Mouse (Mus musculus): ENCODE measurements around the gene Il12rb1. TPM values are rescaled to one million over a fixed set of nuclear protein-coding genes. Genes with fewer than 3 reads are reported as not detected.

Il12rb1 gene
- polyA plus RNA-seq, 1 experiment from 2014 or later = 0.35 TPM

DNA sequence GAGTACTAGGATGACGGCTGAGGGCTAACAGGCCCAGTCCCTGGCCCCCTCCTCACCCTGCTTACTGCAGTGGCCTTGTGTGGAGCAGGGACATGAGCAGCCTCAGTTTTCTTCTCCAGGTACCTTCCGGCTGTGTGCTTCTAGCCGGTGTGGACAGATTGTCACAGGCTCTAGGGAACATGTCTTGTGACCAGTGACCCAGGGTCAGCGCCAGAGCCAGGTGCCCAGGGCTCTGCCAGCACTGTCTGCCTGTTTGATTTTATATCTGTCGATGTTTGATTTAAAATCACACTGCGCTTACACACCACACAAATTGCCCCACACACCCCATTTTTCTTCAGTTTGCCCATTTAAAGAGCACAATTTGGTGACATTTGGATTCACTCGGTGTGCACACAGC is 15.6 kb downstream of the Il12rb1 start:
- H3K4me3 ChIP-seq (ENCODE audit: low read depth, low read length) = no peak overlapping the region
- WGBS = 82% methylated on average over 7 of the region's 7 CpGs
- DNase-seq (ENCODE audit: low spot score) (no peak), ATAC-seq (replicated peaks; ENCODE audit: low FRiP score, low TSS enrichment, low read depth) (no peak)
- H3K36me3 ChIP-seq (ENCODE audit: control insufficient read depth, insufficient read depth, low read length) = no peaks in the 10 kb centered on the region
- H3K9ac ChIP-seq (ENCODE audit: low read length) = no peak overlapping the region
- no peaks in the 10 kb centered on the region for H3K9me3 ChIP-seq (ENCODE audit: control insufficient read depth, low read length)
- 0 out of 2 replicates have a peak, but pooled peaks cover 4% of the 10 kb centered on the region for H3K4me1 ChIP-seq (replicated peaks; ENCODE audit: control insufficient read depth, insufficient read depth, low read length)
- H3K27me3 ChIP-seq (replicated peaks; ENCODE audit: control insufficient read depth, insufficient read depth, low read length) = 0 out of 2 replicates have a peak, but pooled peaks cover 6% of the 10 kb centered on the region
- no peak overlapping the region for H3K4me2 ChIP-seq (ENCODE audit: low read length)
- H3K27ac ChIP-seq (ENCODE audit: low read depth) = no peak overlapping the region

GRCm38 (mm10) chr8:70825816-70826215 is 17.6 kb downstream of the Il12rb1 start:
- 85% methylated on average over 8 of the region's 8 CpGs for WGBS
- no peaks in the 10 kb centered on the region for H3K9me3 ChIP-seq (ENCODE audit: control insufficient read depth, low read length)
- DNase-seq (ENCODE audit: low spot score) (no peak), ATAC-seq (replicated peaks; ENCODE audit: low FRiP score, low TSS enrichment, low read depth) (no peak)
- 0 out of 2 replicates have a peak, but pooled peaks cover 2% of the 10 kb centered on the region for H3K27me3 ChIP-seq (replicated peaks; ENCODE audit: control insufficient read depth, insufficient read depth, low read length)
- H3K4me2 ChIP-seq (ENCODE audit: low read length) = no peak overlapping the region
- H3K27ac ChIP-seq (ENCODE audit: low read depth) = no peak overlapping the region
- no peaks in the 10 kb centered on the region for H3K36me3 ChIP-seq (ENCODE audit: control insufficient read depth, insufficient read depth, low read length)
- no peak overlapping the region for H3K9ac ChIP-seq (ENCODE audit: low read length)
- no peaks in the 10 kb centered on the region for H3K4me1 ChIP-seq (replicated peaks; ENCODE audit: control insufficient read depth, insufficient read depth, low read length)
- H3K4me3 ChIP-seq (ENCODE audit: low read depth, low read length) = no peak overlapping the region

- Histone ChIP-seq H3K9me3 (ENCODE audit: control insufficient read depth, low read length) (no peaks in the 10 kb centered on the region), H3K4me3 (ENCODE audit: low read depth, low read length) (no peak overlapping the region), H3K27me3 (replicated peaks; ENCODE audit: control insufficient read depth, insufficient read depth, low read length) (no peaks in the 10 kb centered on the region), H3K36me3 (ENCODE audit: control insufficient read depth, insufficient read depth, low read length) (no peaks in the 10 kb centered on the region), H3K4me1 (replicated peaks; ENCODE audit: control insufficient read depth, insufficient read depth, low read length) (no peaks in the 10 kb centered on the region), H3K9ac (ENCODE audit: low read length) (no peak overlapping the region), H3K27ac (ENCODE audit: low read depth) (no peak overlapping the region), H3K4me2 (ENCODE audit: low read length) (no peak overlapping the region)
- ATAC-seq (replicated peaks; ENCODE audit: low FRiP score, low TSS enrichment, low read depth) (no peak), DNase-seq (ENCODE audit: low spot score) (no peak)
- 94% methylated on average over 2 of the region's 2 CpGs for WGBS
Observed at GRCm38 (mm10) chr8:70827010-70827409, 18.8 kb downstream of the Il12rb1 start.

DNA sequence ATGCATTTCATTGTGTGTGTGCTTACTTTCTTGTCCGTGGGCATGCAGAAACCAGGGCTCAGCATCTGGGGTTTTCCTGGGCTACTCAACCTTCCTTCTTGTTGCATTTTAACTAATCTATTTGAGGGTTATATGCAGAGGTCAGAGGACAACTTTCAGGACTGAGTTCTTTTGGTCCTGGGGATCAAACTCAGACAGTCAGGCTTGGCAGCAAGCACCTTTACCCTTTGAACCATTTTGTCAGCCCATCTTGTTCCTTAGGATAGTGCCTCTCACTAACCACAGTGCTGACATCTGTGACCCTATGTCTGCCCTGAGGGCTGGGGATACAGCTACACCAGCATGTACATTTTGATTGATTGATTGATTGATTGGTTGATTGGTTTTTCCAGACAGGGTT is 19.5 kb downstream of the Il12rb1 start:
- ATAC-seq (replicated peaks; ENCODE audit: low FRiP score, low TSS enrichment, low read depth) (no peak), DNase-seq (ENCODE audit: low spot score) (no peak)
- Histone ChIP-seq H3K4me3 (ENCODE audit: low read depth, low read length) (no peak overlapping the region), H3K4me2 (ENCODE audit: low read length) (no peak overlapping the region), H3K9ac (ENCODE audit: low read length) (no peak overlapping the region), H3K4me1 (replicated peaks; ENCODE audit: control insufficient read depth, insufficient read depth, low read length) (no peaks in the 10 kb centered on the region), H3K27ac (ENCODE audit: low read depth) (no peak overlapping the region), H3K27me3 (replicated peaks; ENCODE audit: control insufficient read depth, insufficient read depth, low read length) (no peaks in the 10 kb centered on the region), H3K36me3 (ENCODE audit: control insufficient read depth, insufficient read depth, low read length) (no peaks in the 10 kb centered on the region), H3K9me3 (ENCODE audit: control insufficient read depth, low read length) (no peaks in the 10 kb centered on the region)
- WGBS = 78% methylated on average over 1 of the region's 1 CpGs

DNA sequence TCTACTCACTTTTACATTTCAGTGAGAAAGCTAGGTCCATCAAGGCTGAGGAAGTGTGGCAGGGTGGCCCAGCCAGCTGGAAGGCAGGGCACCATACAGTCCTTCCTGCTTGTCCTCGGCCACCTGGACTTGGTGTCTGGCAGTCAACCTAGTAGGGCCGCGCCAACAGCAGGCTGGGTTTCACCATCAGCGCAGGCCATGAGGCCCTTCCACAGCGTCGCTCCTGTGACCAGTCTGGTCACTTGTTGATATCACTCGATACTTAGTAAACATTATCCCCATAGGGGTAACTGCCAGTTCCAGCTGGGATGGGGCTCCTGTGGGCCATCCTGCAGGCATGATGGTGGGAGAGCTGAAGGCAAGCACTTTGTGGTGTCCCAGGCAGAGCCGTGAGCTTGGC is 23.3 kb downstream of the Il12rb1 start:
- Histone ChIP-seq H3K4me2 (ENCODE audit: low read length) (no peak overlapping the region), H3K9ac (ENCODE audit: low read length) (no peak overlapping the region), H3K4me3 (ENCODE audit: low read depth, low read length) (no peak overlapping the region), H3K27me3 (replicated peaks; ENCODE audit: control insufficient read depth, insufficient read depth, low read length) (no peaks in the 10 kb centered on the region), H3K9me3 (ENCODE audit: control insufficient read depth, low read length) (no peaks in the 10 kb centered on the region), H3K4me1 (replicated peaks; ENCODE audit: control insufficient read depth, insufficient read depth, low read length) (no peaks in the 10 kb centered on the region; the same call in 1 of the 2 replicates), H3K27ac (ENCODE audit: low read depth) (no peak overlapping the region), H3K36me3 (ENCODE audit: control insufficient read depth, insufficient read depth, low read length) (peaks cover 10% of the 10 kb centered on the region; the same call in 1 of the 2 replicates)
- no peak for ATAC-seq (replicated peaks; ENCODE audit: low FRiP score, low TSS enrichment, low read depth)
- no peak for DNase-seq (ENCODE audit: low spot score)
- 84% methylated on average over 8 of the region's 8 CpGs for WGBS

DNA sequence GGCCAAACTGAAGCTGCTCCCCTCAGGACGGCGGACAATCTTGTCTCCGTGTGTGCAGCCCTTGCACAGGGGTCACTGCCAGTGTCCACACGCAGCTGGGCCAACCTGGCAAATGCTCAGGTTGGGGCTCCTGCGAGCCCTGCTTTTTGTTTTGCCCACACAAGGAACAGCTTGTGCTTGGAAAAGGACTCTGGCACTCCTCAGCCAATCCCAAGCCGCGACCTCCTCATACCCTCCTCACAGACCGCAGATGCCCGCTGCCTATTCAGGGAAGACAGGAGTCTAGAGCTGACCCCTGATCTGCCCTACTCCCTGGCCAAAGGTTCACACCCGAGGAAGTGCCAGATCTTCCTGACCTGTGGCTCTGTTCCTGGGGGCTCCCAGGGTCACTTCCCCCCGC is 24.1 kb downstream of the Il12rb1 start:
- Histone ChIP-seq H3K9me3 (ENCODE audit: control insufficient read depth, low read length) (no peaks in the 10 kb centered on the region), H3K4me1 (replicated peaks; ENCODE audit: control insufficient read depth, insufficient read depth, low read length) (no peaks in the 10 kb centered on the region; the same call in 1 of the 2 replicates), H3K27ac (ENCODE audit: low read depth) (no peak overlapping the region), H3K4me3 (ENCODE audit: low read depth, low read length) (no peak overlapping the region), H3K9ac (ENCODE audit: low read length) (no peak overlapping the region), H3K4me2 (ENCODE audit: low read length) (no peak overlapping the region), H3K36me3 (ENCODE audit: control insufficient read depth, insufficient read depth, low read length) (peaks cover 10% of the 10 kb centered on the region; the same call in 1 of the 2 replicates), H3K27me3 (replicated peaks; ENCODE audit: control insufficient read depth, insufficient read depth, low read length) (no peaks in the 10 kb centered on the region)
- no peak for ATAC-seq (replicated peaks; ENCODE audit: low FRiP score, low TSS enrichment, low read depth)
- 71% methylated on average over 11 of the region's 11 CpGs for WGBS
- DNase-seq (ENCODE audit: low spot score) = no peak

DNA sequence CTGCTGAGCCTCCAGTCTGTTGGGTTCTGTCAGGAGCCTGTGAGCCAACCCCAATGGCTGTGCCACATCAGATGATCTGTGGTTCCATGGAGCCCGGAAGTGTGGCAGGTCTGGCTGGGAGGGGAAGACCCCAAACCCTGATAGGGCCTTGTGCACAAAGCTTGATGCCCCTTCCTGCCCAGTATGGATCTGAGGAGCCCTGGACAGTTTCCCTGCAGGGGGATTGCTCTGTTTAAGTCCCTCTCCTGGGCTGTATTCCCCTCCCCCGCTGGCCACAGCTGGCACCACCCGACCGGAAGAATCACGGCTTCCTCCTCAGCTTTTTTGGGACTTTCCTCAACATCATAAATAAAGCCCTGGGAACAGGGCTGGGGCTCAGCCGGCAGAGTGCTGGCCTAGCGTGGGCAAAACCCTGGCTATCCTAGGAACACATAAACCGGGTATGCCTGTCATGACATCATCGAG is 24.8 kb downstream of the Il12rb1 start:
- ATAC-seq (replicated peaks; ENCODE audit: low FRiP score, low TSS enrichment, low read depth) (no peak), DNase-seq (ENCODE audit: low spot score) (no peak)
- Histone ChIP-seq H3K36me3 (ENCODE audit: control insufficient read depth, insufficient read depth, low read length) (peaks cover 10% of the 10 kb centered on the region; the same call in 1 of the 2 replicates), H3K4me2 (ENCODE audit: low read length) (no peak overlapping the region), H3K9ac (ENCODE audit: low read length) (no peak overlapping the region), H3K27me3 (replicated peaks; ENCODE audit: control insufficient read depth, insufficient read depth, low read length) (no peaks in the 10 kb centered on the region), H3K4me3 (ENCODE audit: low read depth, low read length) (no peak overlapping the region), H3K27ac (ENCODE audit: low read depth) (no peak overlapping the region), H3K4me1 (replicated peaks; ENCODE audit: control insufficient read depth, insufficient read depth, low read length) (no peaks in the 10 kb centered on the region; the same call in 1 of the 2 replicates), H3K9me3 (ENCODE audit: control insufficient read depth, low read length) (no peaks in the 10 kb centered on the region)
- WGBS = 45% methylated on average over 9 of the region's 9 CpGs

DNA sequence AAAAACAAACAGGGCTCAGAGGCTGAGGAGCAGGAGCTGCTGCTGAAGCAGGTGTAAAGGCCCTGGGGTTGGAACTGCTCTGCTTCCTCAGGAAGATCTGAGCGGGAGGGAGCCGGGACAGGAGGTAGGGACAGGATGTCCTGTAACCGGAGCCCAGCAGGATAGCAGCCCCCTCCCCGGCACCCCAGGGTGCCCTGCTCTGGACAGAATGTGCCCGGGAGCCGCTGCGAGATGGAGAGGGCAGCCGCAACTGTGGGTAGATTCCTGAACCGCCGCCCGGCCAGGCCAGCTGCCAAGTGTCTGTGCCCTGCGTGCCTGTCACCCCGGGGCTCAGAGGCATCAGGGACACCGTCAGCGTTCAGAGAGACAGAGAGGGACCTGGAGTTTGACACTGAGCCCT is 25.3 kb downstream of the Il12rb1 start:
- Histone ChIP-seq H3K4me2 (ENCODE audit: low read length) (no peak overlapping the region), H3K4me1 (replicated peaks; ENCODE audit: control insufficient read depth, insufficient read depth, low read length) (peaks cover 2% of the 10 kb centered on the region), H3K36me3 (ENCODE audit: control insufficient read depth, insufficient read depth, low read length) (peaks cover 10% of the 10 kb centered on the region; the same call in 1 of the 2 replicates), H3K27ac (ENCODE audit: low read depth) (no peak overlapping the region), H3K4me3 (ENCODE audit: low read depth, low read length) (no peak overlapping the region), H3K27me3 (replicated peaks; ENCODE audit: control insufficient read depth, insufficient read depth, low read length) (no peaks in the 10 kb centered on the region), H3K9me3 (ENCODE audit: control insufficient read depth, low read length) (no peaks in the 10 kb centered on the region), H3K9ac (ENCODE audit: low read length) (no peak overlapping the region)
- ATAC-seq (replicated peaks; ENCODE audit: low FRiP score, low TSS enrichment, low read depth) (no peak), DNase-seq (ENCODE audit: low spot score) (no peak)
- 56% methylated on average over 15 of the region's 15 CpGs for WGBS

DNA sequence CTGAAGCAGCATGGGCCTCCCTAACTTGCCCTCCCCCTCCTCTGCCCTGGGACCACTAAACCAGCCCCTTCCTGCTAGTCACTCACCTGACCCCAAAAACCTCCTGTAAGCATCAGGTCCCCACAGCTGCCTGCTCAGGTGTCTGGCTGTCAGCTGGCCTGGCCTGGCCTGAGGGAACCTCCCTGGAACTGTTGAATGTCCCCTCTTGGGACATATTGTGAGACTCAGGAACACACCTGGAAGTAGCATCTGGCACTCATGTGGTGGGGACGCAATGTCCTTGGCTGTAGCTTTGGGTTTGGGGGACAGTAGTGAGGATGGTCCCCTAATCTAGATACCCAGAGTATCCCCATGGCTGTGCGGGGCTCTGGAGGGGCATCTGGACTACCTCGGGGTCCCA is 25.8 kb downstream of the Il12rb1 start:
- no peak overlapping the region for H3K4me3 ChIP-seq (ENCODE audit: low read depth, low read length)
- 96% methylated on average over 3 of the region's 3 CpGs for WGBS
- no peaks in the 10 kb centered on the region for H3K27me3 ChIP-seq (replicated peaks; ENCODE audit: control insufficient read depth, insufficient read depth, low read length)
- H3K4me2 ChIP-seq (ENCODE audit: low read length) = no peak overlapping the region
- H3K9ac ChIP-seq (ENCODE audit: low read length) = no peak overlapping the region
- DNase-seq (ENCODE audit: low spot score) = no peak
- peaks cover 10% of the 10 kb centered on the region; the same call in 1 of the 2 replicates for H3K36me3 ChIP-seq (ENCODE audit: control insufficient read depth, insufficient read depth, low read length)
- no peak for ATAC-seq (replicated peaks; ENCODE audit: low FRiP score, low TSS enrichment, low read depth)
- peaks cover 4% of the 10 kb centered on the region for H3K4me1 ChIP-seq (replicated peaks; ENCODE audit: control insufficient read depth, insufficient read depth, low read length)
- H3K9me3 ChIP-seq (ENCODE audit: control insufficient read depth, low read length) = no peaks in the 10 kb centered on the region
- no peak overlapping the region for H3K27ac ChIP-seq (ENCODE audit: low read depth)

All from intestine, embryonic 14.5 days (tissue).